Mouse (Mus musculus) cerebellum, adult 2 months (tissue): ENCODE data around the gene Plekhj1.

Source experiments
- CTCF ChIP-seq: fragments of 200-500 bp; IDR thresholded peaks from 2 replicates; pipeline ENCODE4 v1.5.1; 2011; ENCODE audit warnings: low read depth, mild to moderate bottlenecking, control low read depth, low read length, moderate library complexity, borderline replicate concordance; ENCODE audit not compliant: insufficient read depth
- POLR2A ChIP-seq: fragments of 200-500 bp; IDR thresholded peaks from 2 replicates; pipeline ENCODE4 v1.6.1; 2011; ENCODE audit warnings: low read length, control low read depth, borderline replicate concordance; ENCODE audit not compliant: insufficient read depth

GRCm38 (mm10) chr10:80808099-80808984 is 9.9 kb upstream of the Plekhj1 start:
- TF ChIP-seq CTCF (no peak), POLR2A (no peak)
